Mouse (Mus musculus): ENCODE measurements around the gene 1700020D05Rik. TPM values are rescaled to one million over a fixed set of nuclear protein-coding genes. Genes with fewer than 3 reads are reported as not detected.
A peak's percentile ranks its signal among the peaks of the same experiment; 100 is the strongest.

The 1700020D05Rik gene
- polyA plus RNA-seq, 1 experiment from 2014 or later = 0.31 TPM

- DNase-seq (ENCODE audit: low spot score) (no peak), ATAC-seq (ENCODE audit: insufficient read depth, low FRiP score, low TSS enrichment) (no peak)
- Histone ChIP-seq H3K27me3 (ENCODE audit: control insufficient read depth, insufficient read depth, low read length) (no peaks in the 10 kb centered on the region), H3K4me3 (ENCODE audit: low read depth, low read length) (no peak overlapping the region), H3K36me3 (ENCODE audit: control insufficient read depth, insufficient read depth, low read length) (no peaks in the 10 kb centered on the region), H3K9me3 (ENCODE audit: control insufficient read depth, low read length) (no peaks in the 10 kb centered on the region), H3K4me2 (ENCODE audit: low read depth) (no peak overlapping the region), H3K27ac (ENCODE audit: low read depth, low read length) (no peak overlapping the region), H3K4me1 (ENCODE audit: control insufficient read depth, insufficient read depth, low read length) (peaks cover 4% of the 10 kb centered on the region; the same call in 1 of the 2 replicates), H3K9ac (ENCODE audit: low read length) (no peak overlapping the region)
- WGBS = 74% methylated on average over 5 of the region's 5 CpGs
Observed at GRCm38 (mm10) chr19:5525204-5525603, 21.6 kb upstream of the 1700020D05Rik start.

- no peaks in the 10 kb centered on the region for H3K36me3 ChIP-seq (ENCODE audit: control insufficient read depth, insufficient read depth, low read length)
- no peak overlapping the region for H3K4me3 ChIP-seq (ENCODE audit: low read depth, low read length)
- H3K9ac ChIP-seq (ENCODE audit: low read length) = no peak overlapping the region
- no peaks in the 10 kb centered on the region; the same call in 1 of the 2 replicates for H3K4me1 ChIP-seq (ENCODE audit: control insufficient read depth, insufficient read depth, low read length)
- ATAC-seq (ENCODE audit: insufficient read depth, low FRiP score, low TSS enrichment) (no peak), DNase-seq (ENCODE audit: low spot score) (no peak)
- H3K4me2 ChIP-seq (ENCODE audit: low read depth) = no peak overlapping the region
- no peak overlapping the region for H3K27ac ChIP-seq (ENCODE audit: low read depth, low read length)
- no peaks in the 10 kb centered on the region for H3K9me3 ChIP-seq (ENCODE audit: control insufficient read depth, low read length)
- H3K27me3 ChIP-seq (ENCODE audit: control insufficient read depth, insufficient read depth, low read length) = no peaks in the 10 kb centered on the region
- 93% methylated on average over 3 of the region's 3 CpGs for whole genome bisulfite sequencing
Observed at GRCm38 (mm10) chr19:5518721-5519120, 15.1 kb upstream of the 1700020D05Rik start.

- no peak overlapping the region for H3K4me2 ChIP-seq (ENCODE audit: low read depth)
- ATAC-seq (ENCODE audit: insufficient read depth, low FRiP score, low TSS enrichment) (no peak), DNase-seq (ENCODE audit: low spot score) (no peak)
- no peak overlapping the region for H3K4me3 ChIP-seq (ENCODE audit: low read depth, low read length)
- H3K27me3 ChIP-seq (ENCODE audit: control insufficient read depth, insufficient read depth, low read length) = no peaks in the 10 kb centered on the region
- no peak overlapping the region for H3K27ac ChIP-seq (ENCODE audit: low read depth, low read length)
- no peak overlapping the region for H3K9ac ChIP-seq (ENCODE audit: low read length)
- WGBS = 81% methylated on average over 8 of the region's 8 CpGs
- H3K36me3 ChIP-seq (ENCODE audit: control insufficient read depth, insufficient read depth, low read length) = no peaks in the 10 kb centered on the region
- no peaks in the 10 kb centered on the region; the same call in 1 of the 2 replicates for H3K4me1 ChIP-seq (ENCODE audit: control insufficient read depth, insufficient read depth, low read length)
- no peaks in the 10 kb centered on the region for H3K9me3 ChIP-seq (ENCODE audit: control insufficient read depth, low read length)
Observed at GRCm38 (mm10) chr19:5516906-5517505, 13.4 kb upstream of the 1700020D05Rik start.

GRCm38 (mm10) chr19:5515840-5516777, 12.5 kb upstream of the 1700020D05Rik start:
- Histone ChIP-seq H3K4me2 (ENCODE audit: low read depth) (no peak overlapping the region), H3K4me1 (ENCODE audit: control insufficient read depth, insufficient read depth, low read length) (peaks cover 2% of the 10 kb centered on the region; the same call in 1 of the 2 replicates), H3K27ac (ENCODE audit: low read depth, low read length) (no peak overlapping the region), H3K36me3 (ENCODE audit: control insufficient read depth, insufficient read depth, low read length) (no peaks in the 10 kb centered on the region), H3K9me3 (ENCODE audit: control insufficient read depth, low read length) (no peaks in the 10 kb centered on the region), H3K4me3 (ENCODE audit: low read depth, low read length) (no peak overlapping the region), H3K27me3 (ENCODE audit: control insufficient read depth, insufficient read depth, low read length) (no peaks in the 10 kb centered on the region), H3K9ac (ENCODE audit: low read length) (no peak overlapping the region)
- DNase-seq (ENCODE audit: low spot score) = no peak
- WGBS = 74% methylated on average over 7 of the region's 7 CpGs
- ATAC-seq (ENCODE audit: insufficient read depth, low FRiP score, low TSS enrichment) = no peak

GRCm38 (mm10) chr19:5513005-5513349, 9.4 kb upstream of the 1700020D05Rik start:
- Histone ChIP-seq H3K4me3 (ENCODE audit: low read depth, low read length) (no peak overlapping the region), H3K9me3 (ENCODE audit: control insufficient read depth, low read length) (no peaks in the 10 kb centered on the region), H3K4me1 (ENCODE audit: control insufficient read depth, insufficient read depth, low read length) (peaks cover 6% of the 10 kb centered on the region), H3K4me2 (ENCODE audit: low read depth) (no peak overlapping the region), H3K27ac (ENCODE audit: low read depth, low read length) (no peak overlapping the region), H3K27me3 (ENCODE audit: control insufficient read depth, insufficient read depth, low read length) (no peaks in the 10 kb centered on the region), H3K36me3 (ENCODE audit: control insufficient read depth, insufficient read depth, low read length) (no peaks in the 10 kb centered on the region), H3K9ac (ENCODE audit: low read length) (no peak overlapping the region)
- ATAC-seq (ENCODE audit: insufficient read depth, low FRiP score, low TSS enrichment) (no peak), DNase-seq (ENCODE audit: low spot score) (no peak)
- 85% methylated on average over 3 of the region's 3 CpGs for WGBS

GRCm38 (mm10) chr19:5512091-5513004, 8.8 kb upstream of the 1700020D05Rik start:
- H3K27me3 ChIP-seq (ENCODE audit: control insufficient read depth, insufficient read depth, low read length) = no peaks in the 10 kb centered on the region
- ATAC-seq (ENCODE audit: insufficient read depth, low FRiP score, low TSS enrichment) (no peak), DNase-seq (ENCODE audit: low spot score) (no peak)
- H3K9ac ChIP-seq (ENCODE audit: low read length) = no peak overlapping the region
- 85% methylated on average over 12 of the region's 12 CpGs for WGBS
- no peak overlapping the region for H3K27ac ChIP-seq (ENCODE audit: low read depth, low read length)
- no peak overlapping the region for H3K4me2 ChIP-seq (ENCODE audit: low read depth)
- H3K9me3 ChIP-seq (ENCODE audit: control insufficient read depth, low read length) = no peaks in the 10 kb centered on the region
- H3K36me3 ChIP-seq (ENCODE audit: control insufficient read depth, insufficient read depth, low read length) = no peaks in the 10 kb centered on the region
- H3K4me3 ChIP-seq (ENCODE audit: low read depth, low read length) = no peak overlapping the region
- H3K4me1 ChIP-seq (ENCODE audit: control insufficient read depth, insufficient read depth, low read length) = peaks cover 6% of the 10 kb centered on the region

- H3K9ac ChIP-seq (ENCODE audit: low read length) = peak overlapping the region; percentile 42
- ATAC-seq (ENCODE audit: insufficient read depth, low FRiP score, low TSS enrichment) = no peak
- H3K27me3 ChIP-seq (ENCODE audit: control insufficient read depth, insufficient read depth, low read length) = no peaks in the 10 kb centered on the region
- H3K36me3 ChIP-seq (ENCODE audit: control insufficient read depth, insufficient read depth, low read length) = no peaks in the 10 kb centered on the region
- no peak for DNase-seq (ENCODE audit: low spot score)
- peak overlapping the region; percentile 75 for H3K4me2 ChIP-seq (ENCODE audit: low read depth)
- peak overlapping the region; percentile 46 for H3K4me3 ChIP-seq (ENCODE audit: low read depth, low read length)
- H3K4me1 ChIP-seq (ENCODE audit: control insufficient read depth, insufficient read depth, low read length) = peaks cover 6% of the 10 kb centered on the region
- H3K9me3 ChIP-seq (ENCODE audit: control insufficient read depth, low read length) = no peaks in the 10 kb centered on the region
- 51% methylated on average over 15 of the region's 15 CpGs for WGBS
- no peak overlapping the region for H3K27ac ChIP-seq (ENCODE audit: low read depth, low read length)
Observed at GRCm38 (mm10) chr19:5511074-5511632, 7.6 kb upstream of the 1700020D05Rik start.
